ENCODE assay signal across 22 mouse cellular contexts in genomic region chr12:104486205-104486604, GRCm38 (mm10). TPM values are rescaled to one million over a fixed set of nuclear protein-coding genes. Genes with fewer than 3 reads are reported as not detected.
DNase-seq lines count a peak whose midpoint lies in the region; ATAC-seq and TF ChIP-seq lines count a peak whose summit lies in the region.
"Had no signal": no experiment of that assay in that cellular context is flagged by ENCODE, and none has a peak within 500 bp of the region (broad histone marks: within the 10 kb centered on the region; RNA-seq: fewer than 3 reads in every experiment).

No protein-coding gene starts in this region.

- WGBS in kidney, embryonic 14.5 days = 17% methylated on average over 8 of the region's 8 CpGs
- WGBS in kidney, adult 2 months = 34% methylated on average over 8 of the region's 8 CpGs
- 30% methylated on average over 8 of the region's 8 CpGs for WGBS in embryonic facial prominence, embryonic 14.5 days
- 12% methylated on average over 8 of the region's 8 CpGs for WGBS in limb, embryonic 12.5 days

- DNase-seq in kidney, adult 2 months = no peak
- DNase-seq in embryonic facial prominence, embryonic 14.5 days (ENCODE audit: low spot score) = no peak
- no peak for DNase-seq in heart, postnatal 25 days (ENCODE audit: low spot score)
- DNase-seq in thymus, adult 18-20 months = no peak
- DNase-seq: adrenal gland, postnatal 14 days; cerebellum, adult 18-20 months; cerebellum, adult 9-11 months; gastrocnemius, postnatal 10 days; heart, adult 18-20 months; heart, postnatal 10 days had no signal

- intact Hi-C loops in heart, postnatal 25 days (cut with DNase I) = no loop called here

- no peak overlapping the region for H3K4me3 ChIP-seq in kidney, embryonic 14.5 days (ENCODE audit: low read length)
- H3K4me3 ChIP-seq in kidney, adult 2 months (ENCODE audit: insufficient read depth, low read depth, low read length) = no peak overlapping the region
- H3K4me3 ChIP-seq in embryonic facial prominence, embryonic 14.5 days (ENCODE audit: low read depth, low read length) = no peak overlapping the region
- no peak overlapping the region for H3K4me3 ChIP-seq in limb, embryonic 12.5 days (replicated peaks)
- H3K4me3 ChIP-seq: forebrain, embryonic 15.5 days; heart, embryonic 10.5 days; hindbrain, embryonic 13.5 days had no signal

- H3K4me2 ChIP-seq in kidney, embryonic 14.5 days (replicated peaks; ENCODE audit: low read depth, low read length) = no peak overlapping the region
- no peak overlapping the region for H3K4me2 ChIP-seq in embryonic facial prominence, embryonic 14.5 days (ENCODE audit: low read depth, low read length)
- peak overlapping the region; percentile 10; the same call in 1 of the 2 replicates for H3K4me2 ChIP-seq in limb, embryonic 12.5 days
- H3K4me2 ChIP-seq: forebrain, embryonic 15.5 days; hindbrain, embryonic 13.5 days had no signal

- no peaks in the 10 kb centered on the region for H3K4me1 ChIP-seq in kidney, embryonic 14.5 days (ENCODE audit: control insufficient read depth, insufficient read depth, low read length)
- H3K4me1 ChIP-seq in kidney, adult 2 months (ENCODE audit: control insufficient read depth, insufficient read depth, low read length) = no peaks in the 10 kb centered on the region
- H3K4me1 ChIP-seq in embryonic facial prominence, embryonic 14.5 days (ENCODE audit: control insufficient read depth, insufficient read depth, low read length) = no peaks in the 10 kb centered on the region
- H3K4me1 ChIP-seq in limb, embryonic 12.5 days (replicated peaks) = peaks cover 19% of the 10 kb centered on the region
- H3K4me1 ChIP-seq: forebrain, embryonic 15.5 days; hindbrain, embryonic 13.5 days had no signal

- H3K36me3 ChIP-seq in kidney, embryonic 14.5 days (ENCODE audit: control insufficient read depth, insufficient read depth, low read length) = no peaks in the 10 kb centered on the region
- no peaks in the 10 kb centered on the region for H3K36me3 ChIP-seq in kidney, adult 2 months (ENCODE audit: control insufficient read depth, insufficient read depth, low read length)
- H3K36me3 ChIP-seq in embryonic facial prominence, embryonic 14.5 days (ENCODE audit: control insufficient read depth, insufficient read depth, low read length) = no peaks in the 10 kb centered on the region
- H3K36me3 ChIP-seq in limb, embryonic 12.5 days = no peaks in the 10 kb centered on the region
- H3K36me3 ChIP-seq: forebrain, embryonic 15.5 days; heart, embryonic 10.5 days; hindbrain, embryonic 13.5 days had no signal

- ATAC-seq in kidney, embryonic 14.5 days (ENCODE audit: low FRiP score, low TSS enrichment) = 0 out of 2 replicates have a peak, but pooled peaks have one; percentile 46
- ATAC-seq in embryonic facial prominence, embryonic 14.5 days (ENCODE audit: low read depth) = no peak
- ATAC-seq in limb, embryonic 12.5 days (ENCODE audit: insufficient number of reproducible peaks, insufficient read depth, low FRiP score, low TSS enrichment, low read depth) = no peak
- ATAC-seq: activated CD4-positive, CD25-positive, alpha-beta regulatory T cell, adult 4 months; forebrain, embryonic 15.5 days; hindbrain, postnatal 0 days; Patski had no signal

- H3K9ac ChIP-seq in kidney, embryonic 14.5 days (ENCODE audit: low read depth, low read length) = no peak overlapping the region
- peak overlapping the region; percentile 19; the same call in 1 of the 2 replicates for H3K9ac ChIP-seq in embryonic facial prominence, embryonic 14.5 days (ENCODE audit: low read depth, low read length)
- H3K9ac ChIP-seq in limb, embryonic 12.5 days (replicated peaks) = 0 out of 2 replicates have a peak overlapping the region, but pooled peaks have one; percentile 18
- H3K9ac ChIP-seq: forebrain, embryonic 15.5 days; hindbrain, embryonic 13.5 days had no signal

- peaks cover 3% of the 10 kb centered on the region; the same call in 1 of the 2 replicates for H3K27me3 ChIP-seq in kidney, embryonic 14.5 days (ENCODE audit: control insufficient read depth, insufficient read depth, low read length)
- H3K27me3 ChIP-seq in kidney, adult 2 months (replicated peaks; ENCODE audit: control insufficient read depth, insufficient read depth, low read length) = no peaks in the 10 kb centered on the region
- H3K27me3 ChIP-seq in embryonic facial prominence, embryonic 14.5 days (replicated peaks; ENCODE audit: control insufficient read depth, insufficient read depth, low read length) = no peaks in the 10 kb centered on the region
- H3K27me3 ChIP-seq in limb, embryonic 12.5 days = peaks cover 51% of the 10 kb centered on the region

- no peak for TF ChIP-seq CTCF in kidney, adult 2 months (conservative IDR thresholded peaks at IDR 0.05; ENCODE audit: insufficient read depth, insufficient read length, low read depth, low read length)

- H3K27ac ChIP-seq in kidney, embryonic 14.5 days (ENCODE audit: low read depth, low read length) = no peak overlapping the region
- no peak overlapping the region for H3K27ac ChIP-seq in kidney, adult 2 months (ENCODE audit: insufficient read depth, low read depth, low read length)
- H3K27ac ChIP-seq in embryonic facial prominence, embryonic 14.5 days (replicated peaks; ENCODE audit: low read depth, low read length) = no peak overlapping the region
- H3K27ac ChIP-seq in limb, embryonic 12.5 days = no peak overlapping the region
- H3K27ac ChIP-seq: forebrain, embryonic 15.5 days; heart, embryonic 10.5 days; hindbrain, embryonic 13.5 days; hindbrain, postnatal 0 days had no signal

- no peaks in the 10 kb centered on the region for H3K9me3 ChIP-seq in kidney, embryonic 14.5 days (ENCODE audit: control insufficient read depth, low read length)
- H3K9me3 ChIP-seq in embryonic facial prominence, embryonic 14.5 days (ENCODE audit: control insufficient read depth, low read length) = no peaks in the 10 kb centered on the region
- H3K9me3 ChIP-seq in limb, embryonic 12.5 days = 0 out of 2 replicates have a peak, but pooled peaks cover 3% of the 10 kb centered on the region
- H3K9me3 ChIP-seq: forebrain, embryonic 15.5 days; heart, embryonic 10.5 days; hindbrain, embryonic 13.5 days had no signal

- TF ChIP-seq POLR2A in kidney, adult 2 months (IDR thresholded peaks at IDR 0.05; ENCODE audit: low read depth, low read length) = no peak

RNA-seq across cellular contexts. Expression of gene Gsc, which starts 13.1 kb away (rescaled TPM):
- polyA plus RNA-seq in kidney, embryonic 14.5 days (2014; fragmentation: Nextera tagmentation; extraction: Ambion mirVana) = not detected in 2 replicates
- polyA plus RNA-seq in kidney, adult 2 months (2012; rRNA removed) = 0.10 TPM in 1 of 2 replicates, not detected in the other
- polyA plus RNA-seq in embryonic facial prominence, embryonic 14.5 days (2014; fragmentation: Nextera tagmentation; extraction: Ambion mirVana) = 12.4 and 12.5 TPM in 2 replicates
- 29.0 and 32.3 TPM in 2 replicates for polyA plus RNA-seq in limb, embryonic 12.5 days (2016; fragmentation: Nextera tagmentation; extraction: Ambion mirVana)
- under 1 TPM in 1 of 2 experiments, not detected in 1; 0.20 TPM for total RNA-seq in heart, postnatal 25 days (2021)
- total RNA-seq: adrenal gland, adult 18-20 months; adrenal gland, postnatal 14 days; CH12.LX; heart, adult 18-20 months; hematopoietic stem cell, adult 5-6 weeks; hindbrain, postnatal 0 days had no signal
- polyA plus RNA-seq: activated CD4-positive, CD25-positive, alpha-beta regulatory T cell, adult 4 months; heart, embryonic 14.5 days; hindbrain, embryonic 13.5 days; hindbrain, postnatal 0 days had no signal

Comparison
In these comparisons a context has a peak if more than half of its experiments do, and no peak if none do; other contexts are left out.
1. RNA of gene Gsc, which starts 13.1 kb away (polyA plus RNA-seq): 29.0 to 32.3 TPM in limb, embryonic 12.5 days and 12.4 to 12.5 TPM in embryonic facial prominence, embryonic 14.5 days; not detected in kidney, embryonic 14.5 days and 0.10 TPM in kidney, adult 2 months; every median in the first group is over 10 times any median in the second.